Mouse (Mus musculus) B cell, adult 2 months (primary cell): ENCODE measurements around the gene Tmem130.

Experiments
- DNase-seq, 2 experiments: peaks; one replicate each; pipeline ENCODE4 v3.0.0; 2022

Gene Tmem130

DNA sequence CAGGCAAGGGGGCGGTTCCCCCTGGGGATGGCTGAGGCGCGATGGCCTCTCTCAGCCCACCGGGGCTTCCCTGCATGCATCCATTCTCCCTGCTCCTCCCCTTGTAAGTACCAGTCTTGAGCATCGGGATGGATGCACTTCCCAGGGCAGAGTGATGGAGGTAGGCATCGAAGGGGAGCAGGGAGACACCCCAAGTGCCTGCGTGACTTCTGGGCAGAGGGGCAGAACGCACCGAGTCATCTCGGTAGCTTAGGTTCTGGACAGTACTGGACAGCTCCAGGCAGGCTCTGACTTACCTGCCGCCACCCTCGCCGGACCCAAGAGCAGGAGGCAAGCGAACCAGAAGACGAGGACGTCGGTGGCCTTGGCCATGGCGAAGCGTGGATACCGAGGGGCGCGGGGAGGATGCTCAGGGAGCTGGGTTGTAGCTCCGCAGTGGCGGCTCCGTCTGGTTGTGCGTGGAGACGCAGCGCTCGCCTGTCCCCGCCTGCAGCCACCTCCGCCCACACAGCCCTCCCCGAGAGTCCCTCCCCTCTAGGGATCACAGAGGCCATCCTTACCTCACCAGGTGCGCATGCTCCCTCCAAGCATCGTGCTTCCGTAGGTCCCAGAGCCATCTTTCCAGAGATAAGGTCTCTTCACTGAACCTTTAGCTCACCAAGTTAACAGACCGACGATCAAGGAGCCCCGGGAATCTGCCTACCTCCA, at the start of gene Tmem130:
Tmem130 (minus strand) TSS at position 658 of the 708 bp plus-strand sequence.
- DNase-seq: peak; percentile 17 to 21

DNA sequence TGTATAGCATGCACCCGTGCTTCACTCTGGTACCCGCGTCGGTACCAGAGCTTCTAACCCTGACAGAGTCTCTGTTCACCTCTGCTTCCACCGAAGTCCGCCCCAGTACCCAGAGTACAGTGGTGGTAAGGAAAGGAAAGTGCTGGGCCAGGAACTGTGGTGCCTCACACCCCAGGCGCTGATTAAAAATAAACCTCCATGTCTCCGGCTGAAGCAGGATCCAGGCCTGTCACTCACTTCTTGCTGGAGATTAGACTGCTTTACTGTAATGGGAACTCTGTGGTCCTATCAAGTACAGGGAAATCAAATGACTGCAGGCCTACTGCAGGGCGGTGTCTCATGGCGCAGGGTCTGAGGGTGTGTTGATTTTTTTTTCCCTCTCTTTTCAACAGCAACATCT, 45.3 kb upstream of the Tmem130 start:
- DNase-seq: no peak

DNA sequence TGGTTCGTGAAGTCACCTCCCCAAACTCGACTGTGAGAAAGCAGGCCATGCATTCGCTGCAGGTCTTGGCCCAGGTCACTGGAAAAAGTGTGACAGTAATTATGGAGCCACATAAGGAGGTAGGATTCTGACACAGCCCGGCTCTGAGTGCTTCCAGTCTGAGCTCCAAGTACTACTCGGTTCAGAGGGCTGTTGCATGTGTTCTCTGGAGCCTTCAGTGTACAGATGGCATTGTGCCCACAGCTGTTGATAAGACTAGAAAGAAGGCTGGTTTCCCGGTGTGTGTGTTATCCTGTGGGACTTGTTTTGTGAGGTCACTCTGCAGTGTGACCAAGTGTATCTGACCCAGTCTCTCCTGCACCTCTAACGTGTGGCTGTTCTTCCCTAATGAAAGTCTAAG, 42.6 kb upstream of the Tmem130 start:
- no peak for DNase-seq

DNA sequence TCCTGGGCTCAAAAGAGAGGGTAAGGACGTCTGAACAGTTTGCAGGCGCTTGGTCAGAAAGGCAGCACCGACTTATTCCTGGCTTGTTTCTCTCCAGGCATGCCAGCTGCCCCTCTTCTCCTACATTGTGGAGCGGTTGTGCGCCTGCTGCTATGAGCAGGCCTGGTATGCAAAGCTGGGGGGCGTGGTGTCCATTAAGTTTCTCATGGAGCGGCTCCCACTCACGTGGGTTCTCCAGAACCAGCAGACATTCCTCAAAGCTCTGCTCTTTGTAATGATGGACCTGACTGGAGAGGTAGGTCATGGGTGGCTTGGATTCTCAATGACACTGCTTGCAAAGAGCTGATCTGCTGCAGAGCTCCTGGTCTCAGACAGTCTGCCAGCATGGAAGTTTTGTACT, 41.4 kb upstream of the Tmem130 start:
- DNase-seq: no peak

DNA sequence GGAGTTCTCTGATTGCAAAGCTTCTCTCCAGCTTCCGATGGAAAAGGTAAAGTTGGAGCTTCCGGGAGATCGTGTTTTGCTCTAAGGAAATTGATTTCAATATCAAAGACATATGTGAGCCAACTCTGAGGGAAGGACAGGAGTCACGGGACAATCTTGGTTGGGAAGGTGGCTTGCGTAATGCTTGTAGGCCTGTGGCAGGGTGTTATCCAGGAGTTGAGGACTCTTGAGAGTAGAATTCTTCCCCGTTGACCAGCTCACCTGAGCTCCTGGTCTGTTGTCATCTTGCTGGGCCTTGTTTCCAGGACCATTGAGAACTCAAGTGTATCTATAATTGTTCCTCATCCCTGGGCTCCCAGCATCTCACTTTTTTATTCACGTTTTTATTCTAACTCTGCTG, 35.5 kb upstream of the Tmem130 start:
- DNase-seq: no peak

DNA sequence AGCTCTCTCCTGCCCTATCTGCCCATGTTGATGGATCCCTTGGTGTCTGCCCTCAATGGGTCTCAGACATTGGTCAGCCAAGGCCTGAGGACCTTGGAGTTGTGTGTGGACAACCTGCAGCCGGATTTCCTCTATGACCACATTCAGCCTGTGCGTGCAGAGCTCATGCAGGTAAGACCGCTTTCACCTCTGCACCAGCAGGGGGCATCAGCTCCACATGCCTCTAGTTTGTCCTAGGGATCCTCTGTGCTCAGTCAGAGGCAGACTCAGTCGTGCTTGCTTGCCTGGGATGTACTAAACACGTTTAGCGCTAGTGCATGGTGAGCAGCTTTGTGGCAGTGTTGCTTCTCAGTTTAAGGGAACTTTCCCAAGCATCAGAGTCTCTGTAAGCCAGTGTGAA, 33.1 kb upstream of the Tmem130 start:
- peak; percentile 18 to 24 for DNase-seq

DNA sequence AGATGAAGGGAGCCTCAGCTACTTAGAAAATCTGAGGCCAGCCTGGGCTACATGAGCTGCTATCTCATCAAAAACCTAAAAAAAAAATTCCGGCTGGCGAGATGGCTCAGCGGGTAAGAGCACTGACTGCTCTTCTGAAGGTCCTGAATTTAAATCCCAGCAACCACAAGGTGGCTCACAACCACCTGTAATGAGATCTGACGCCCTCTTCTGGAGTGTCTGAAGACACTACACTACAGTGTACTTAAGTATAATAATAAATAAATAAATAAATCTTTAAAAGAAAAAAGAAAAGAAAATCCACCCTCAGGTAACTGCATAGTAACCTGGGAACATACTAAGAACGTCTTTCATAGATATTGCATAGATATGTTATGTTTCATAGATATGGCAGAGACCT, 31.8 kb upstream of the Tmem130 start:
- DNase-seq: no peak

DNA sequence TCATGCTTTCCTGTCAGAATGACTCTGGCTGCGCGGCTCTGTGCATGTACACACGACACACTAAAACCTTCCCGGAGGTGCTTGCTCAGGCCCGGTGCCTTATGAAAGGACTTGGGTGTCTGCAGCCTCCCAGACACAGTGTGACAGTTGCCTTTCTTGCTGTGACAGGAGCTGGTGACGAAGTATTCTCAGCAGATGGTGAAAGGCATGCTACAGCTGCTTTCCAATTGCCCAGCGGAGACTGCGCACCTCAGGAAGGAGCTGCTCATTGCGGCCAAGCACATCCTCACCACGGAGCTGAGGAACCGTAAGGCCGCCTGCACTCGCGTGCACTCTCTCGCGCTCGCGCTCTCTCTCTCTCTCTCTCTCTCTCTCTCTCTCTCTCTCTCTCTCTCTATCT, 24.8 kb upstream of the Tmem130 start:
- no peak for DNase-seq

DNA sequence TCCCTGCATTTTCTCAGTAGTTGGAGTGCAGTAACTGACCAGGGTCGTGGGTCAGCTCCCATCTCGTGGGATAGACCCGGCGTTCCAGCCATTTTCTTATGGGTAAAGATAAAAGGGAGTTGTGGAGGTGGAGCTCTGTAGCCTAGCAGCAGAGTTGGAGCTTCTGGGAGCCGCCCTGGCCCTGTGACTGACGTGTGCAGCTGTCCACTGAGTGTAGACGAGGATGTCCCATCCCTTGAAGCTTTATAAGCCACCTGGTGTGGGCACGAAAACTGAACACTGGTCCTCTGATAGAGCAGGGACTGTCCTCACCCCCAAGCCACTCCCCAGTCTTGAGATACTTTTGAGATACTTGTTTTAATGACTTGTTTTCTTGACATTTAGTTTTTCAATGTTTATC, 19.0 kb upstream of the Tmem130 start:
- no peak for DNase-seq

DNA sequence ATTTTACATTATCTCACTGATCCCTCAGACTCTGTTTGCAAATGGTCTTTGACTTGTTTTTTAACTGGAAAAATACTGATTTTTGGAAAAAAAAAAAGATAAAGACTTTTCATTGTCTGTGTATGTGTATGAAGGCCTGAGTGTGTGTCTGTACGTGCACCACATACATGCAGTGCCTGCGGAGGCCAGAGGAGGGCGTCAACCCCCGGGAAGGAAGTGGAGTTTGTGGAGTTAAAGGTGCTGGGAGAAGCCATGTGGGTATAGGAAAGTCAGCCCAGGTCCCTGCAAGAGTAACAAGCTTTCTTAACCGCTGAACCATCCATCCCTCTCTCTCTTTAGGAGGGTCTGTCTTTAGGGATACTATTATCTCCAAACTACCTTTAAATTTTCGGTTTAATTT, 11.6 kb upstream of the Tmem130 start:
- DNase-seq: no peak

DNA sequence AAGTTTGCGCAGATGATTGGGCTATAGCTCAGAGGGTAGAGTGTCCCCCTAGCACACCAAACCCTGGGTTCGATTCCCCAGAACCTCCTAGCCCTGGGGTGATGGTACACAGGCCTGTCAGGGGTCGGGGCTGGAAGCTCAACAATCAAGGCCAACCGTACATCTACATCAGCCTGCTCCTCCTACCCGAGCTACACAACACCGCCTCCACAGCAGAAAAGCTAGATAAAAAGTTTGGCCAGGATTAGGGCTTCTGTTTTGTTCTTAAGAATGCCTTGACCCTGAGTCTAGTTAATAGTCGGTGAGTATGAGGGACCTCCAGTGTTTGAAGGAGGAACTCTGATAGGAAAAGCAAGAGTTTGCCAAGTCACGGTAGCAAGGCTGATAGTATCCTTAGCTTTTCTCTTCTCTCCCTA, 7.5 kb upstream of the Tmem130 start:
- no peak for DNase-seq

DNA sequence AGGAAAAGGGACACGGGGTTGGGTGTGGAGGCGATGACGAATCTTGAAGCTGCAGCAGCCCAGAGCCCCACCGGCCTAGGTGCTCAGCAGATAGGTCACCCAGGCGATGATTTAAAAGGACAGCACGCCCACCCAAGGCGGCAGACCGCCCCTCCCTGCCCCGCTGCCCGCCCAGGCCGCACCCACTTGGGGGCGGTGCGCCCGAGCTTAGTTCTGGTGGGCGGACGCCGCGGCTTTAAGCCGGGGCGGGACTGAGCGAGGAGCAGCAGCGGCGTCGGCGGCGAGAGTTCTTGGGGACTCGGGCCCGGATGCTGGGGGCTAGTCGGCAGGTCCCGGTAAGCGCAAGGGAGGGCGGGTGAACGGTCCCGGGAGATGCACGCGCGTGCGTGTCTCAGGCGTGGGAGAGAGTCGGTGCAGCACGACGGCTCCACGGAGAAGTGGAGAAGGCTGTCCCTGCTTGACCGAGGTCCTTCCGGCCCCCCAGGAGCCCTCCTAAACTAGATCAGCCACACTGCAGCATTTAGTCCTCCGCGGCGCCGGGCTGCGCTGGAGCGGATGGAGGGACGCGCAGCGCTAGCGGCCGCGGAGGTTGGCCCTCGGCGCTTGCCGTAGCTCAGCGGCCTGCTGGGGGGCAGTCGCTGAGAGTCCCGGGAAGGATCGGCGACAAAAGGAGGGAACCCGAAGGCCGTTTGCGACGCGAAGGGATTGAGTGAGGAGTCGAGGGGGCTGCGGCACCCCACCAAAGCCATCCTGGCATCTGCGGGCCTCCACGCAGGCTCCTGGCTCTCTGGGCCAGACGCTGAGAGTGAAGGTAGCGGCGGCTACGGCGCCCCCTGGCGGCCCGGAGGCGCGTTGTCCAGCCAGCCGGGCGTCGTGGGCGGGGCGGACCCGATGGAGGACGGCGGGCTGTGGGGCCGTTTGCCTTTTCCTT, 6.6 kb upstream of the Tmem130 start:
- peak; percentile 94 to 97 for DNase-seq

DNA sequence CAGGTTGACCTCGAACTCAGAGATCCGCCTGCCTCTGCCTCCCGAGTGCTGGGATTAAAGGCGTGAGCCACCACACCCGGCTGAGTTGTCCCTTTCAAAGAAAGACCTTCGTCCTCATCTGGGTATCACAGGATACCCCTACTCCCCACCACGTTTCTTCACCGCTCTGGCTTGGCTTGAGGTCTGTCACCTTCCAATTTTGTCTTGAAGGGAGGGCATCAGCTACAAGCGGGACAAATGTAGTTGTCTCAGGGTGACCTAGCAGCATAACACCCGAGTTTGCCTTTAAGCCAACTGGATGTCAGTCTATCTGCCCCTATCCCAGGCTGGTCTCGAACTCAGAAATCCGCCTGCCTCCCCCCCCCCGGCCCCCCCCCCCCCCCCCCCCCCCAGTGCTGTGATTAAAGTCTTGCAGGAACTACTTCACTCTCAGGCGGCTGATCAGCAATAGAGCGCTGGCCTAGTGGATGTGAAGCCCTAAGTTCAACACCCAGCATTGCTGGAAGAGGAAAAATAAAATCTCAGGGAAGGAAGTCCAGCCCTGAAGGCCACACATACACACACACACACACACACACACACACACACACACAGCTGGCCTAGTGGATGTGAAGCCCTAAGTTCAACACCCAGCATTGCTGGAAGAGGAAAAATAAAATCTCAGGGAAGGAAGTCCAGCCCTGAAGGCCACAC, 5.6 kb upstream of the Tmem130 start, which contains the start of gene Trrap:
Trrap (plus strand) TSS at position 627 of the 693 bp plus-strand sequence.
- DNase-seq: peak in 1 of 2 experiments; percentile 13

DNA sequence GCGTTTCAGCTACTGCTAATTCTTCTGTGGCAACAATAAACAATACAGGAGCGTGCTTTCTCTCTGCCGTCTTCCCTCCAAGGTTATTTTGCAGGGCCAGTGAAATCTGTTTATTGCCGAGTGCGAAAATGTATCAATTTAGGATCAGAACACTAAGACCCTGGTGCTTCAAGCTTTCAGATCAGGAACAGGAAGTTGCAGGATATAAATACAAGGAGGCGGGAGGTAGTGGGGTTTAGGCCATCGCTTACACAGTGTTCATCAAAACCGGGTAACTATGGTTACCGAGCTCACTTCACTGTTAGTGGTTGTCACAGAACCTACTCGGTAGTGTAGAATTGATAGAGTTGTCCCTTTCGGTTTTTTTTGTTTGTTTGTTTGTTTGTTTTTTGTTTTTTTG, 5.0 kb upstream of the Tmem130 start:
- DNase-seq: no peak

DNA sequence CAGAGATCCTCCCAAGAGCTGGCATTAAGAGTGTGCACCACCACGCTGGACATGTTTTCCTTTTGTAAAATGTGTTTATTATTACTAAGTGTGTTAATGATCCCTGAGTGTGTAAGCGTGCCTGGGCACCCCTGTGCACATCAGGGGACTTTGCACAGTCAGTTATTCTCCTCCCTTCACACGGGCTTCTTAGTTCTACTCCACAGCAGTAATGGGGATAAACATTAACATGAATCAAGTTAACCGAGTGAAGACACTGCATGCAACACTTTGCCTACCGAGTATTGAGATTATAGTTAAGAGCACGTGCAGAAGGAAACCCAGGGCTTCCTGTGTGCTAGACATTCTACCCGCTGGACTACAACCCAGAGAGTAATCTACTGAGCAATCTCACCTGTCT, 4.4 kb upstream of the Tmem130 start:
- DNase-seq: no peak

DNA sequence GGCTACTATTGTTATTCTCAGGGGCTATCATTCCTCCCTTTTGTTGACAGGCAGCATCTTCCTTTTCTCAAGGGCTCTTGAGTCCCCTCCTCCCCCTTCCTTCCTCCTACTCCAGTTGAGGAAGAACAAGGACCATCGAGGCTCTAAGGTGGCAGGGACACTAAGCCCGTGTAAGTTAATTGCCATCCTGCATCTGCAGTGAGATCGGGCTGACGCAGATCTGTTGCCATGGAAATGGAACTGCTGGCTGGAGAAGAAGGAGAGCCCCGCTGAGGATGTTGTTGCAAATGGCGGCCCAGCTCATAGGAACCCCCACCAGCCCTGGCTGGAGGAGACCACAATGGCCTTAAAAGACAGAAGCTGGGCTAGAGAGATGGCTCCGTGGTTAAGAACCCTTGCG, 3.2 kb downstream of the Tmem130 start:
- DNase-seq: no peak

DNA sequence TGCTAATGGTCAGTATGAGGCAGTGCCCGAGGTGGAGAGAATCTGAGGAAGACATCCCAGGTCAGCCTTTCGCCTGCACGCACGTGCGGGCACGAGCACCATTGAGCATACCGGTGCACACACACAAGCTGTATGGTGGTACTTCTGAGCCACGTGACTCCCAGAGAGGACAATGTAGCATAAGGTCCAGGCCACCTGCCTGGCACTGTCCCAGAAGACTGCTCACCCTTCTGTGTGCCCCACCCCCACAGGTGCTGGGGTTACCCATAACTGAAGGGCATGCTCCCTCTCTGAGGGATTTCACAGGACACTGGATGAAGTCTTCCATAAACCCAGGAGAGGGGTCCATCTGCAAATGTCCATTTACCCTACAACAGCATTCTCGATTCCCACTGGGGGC, 4.2 kb downstream of the Tmem130 start:
- DNase-seq: no peak

DNA sequence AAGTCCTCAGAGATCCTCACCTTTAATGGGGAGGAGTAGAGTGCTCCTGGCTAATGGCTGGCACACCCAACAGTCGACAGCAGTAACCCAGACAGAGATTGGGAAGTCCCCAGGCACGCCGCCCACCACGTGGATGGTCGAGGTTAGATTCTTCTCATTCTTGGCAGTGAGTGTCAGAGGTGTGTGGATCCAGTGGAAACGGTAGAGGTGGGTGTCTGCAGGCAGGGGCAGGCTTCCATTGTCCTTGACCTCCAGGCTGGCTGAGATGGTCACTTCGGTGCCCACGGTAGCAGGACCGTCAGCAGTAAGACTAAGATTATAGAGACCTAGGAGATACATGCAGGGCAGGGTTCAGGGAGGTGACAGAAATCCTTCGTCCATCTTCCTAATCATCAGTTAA, 6.4 kb downstream of the Tmem130 start:
- no peak for DNase-seq

DNA sequence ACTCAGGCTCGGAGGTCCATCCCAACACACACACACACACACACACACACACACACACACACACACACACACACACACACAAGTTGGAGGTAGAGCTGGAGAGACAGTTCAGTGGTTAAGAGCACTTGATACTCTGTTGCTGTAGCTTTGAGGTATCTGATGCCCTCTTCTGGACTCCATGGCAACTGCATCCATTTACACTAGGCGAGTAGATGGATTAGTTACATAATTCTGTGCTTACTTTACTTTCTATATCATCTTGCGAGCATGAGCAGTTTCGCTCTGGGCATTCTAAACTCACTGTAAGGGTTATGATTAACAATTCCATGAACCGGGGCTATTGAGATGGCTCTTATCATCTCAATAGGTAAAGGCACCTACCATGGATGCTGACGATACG, 8.6 kb downstream of the Tmem130 start:
- peak; percentile 55 to 68 for DNase-seq

DNA sequence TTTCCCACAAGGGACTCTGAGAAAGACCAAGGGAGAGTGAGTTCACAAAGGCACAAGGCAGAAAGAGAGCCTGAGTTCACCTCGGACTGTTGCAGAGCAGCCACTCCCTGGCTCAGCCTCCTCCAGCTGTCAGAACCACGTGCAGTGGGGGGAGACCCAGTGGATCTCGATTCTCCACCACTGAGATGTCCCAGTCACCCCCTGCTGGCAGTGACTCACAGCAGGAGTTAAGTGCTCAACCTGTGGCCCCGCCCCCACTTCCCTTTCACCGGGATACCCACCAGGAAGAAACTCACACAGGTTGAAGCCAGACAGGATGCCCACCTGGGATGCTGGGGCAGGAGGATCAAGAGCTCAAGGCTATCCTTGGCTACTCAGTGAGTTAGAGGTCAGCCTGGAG, 9.2 kb downstream of the Tmem130 start:
- DNase-seq: peak; percentile 42 to 46

DNA sequence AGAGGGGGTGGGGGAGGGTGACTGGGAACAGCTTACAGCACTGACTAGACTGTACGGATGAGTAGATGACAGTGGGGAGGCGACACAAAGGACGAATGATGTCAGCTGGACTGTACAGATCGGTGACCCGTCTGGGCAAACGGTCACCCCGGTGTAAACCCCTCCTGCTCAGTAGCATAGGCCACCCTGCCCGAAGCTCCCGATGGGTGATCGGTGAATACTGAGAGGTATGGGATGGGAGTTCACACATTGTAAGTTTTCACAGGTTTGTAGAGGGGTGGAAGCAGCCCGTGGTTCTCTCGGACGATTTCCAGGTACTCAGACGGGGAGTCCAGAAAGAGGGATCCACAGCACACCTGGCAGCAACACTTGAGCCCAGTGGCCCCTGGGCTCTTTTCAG, 24.5 kb downstream of the Tmem130 start:
- no peak for DNase-seq

DNA sequence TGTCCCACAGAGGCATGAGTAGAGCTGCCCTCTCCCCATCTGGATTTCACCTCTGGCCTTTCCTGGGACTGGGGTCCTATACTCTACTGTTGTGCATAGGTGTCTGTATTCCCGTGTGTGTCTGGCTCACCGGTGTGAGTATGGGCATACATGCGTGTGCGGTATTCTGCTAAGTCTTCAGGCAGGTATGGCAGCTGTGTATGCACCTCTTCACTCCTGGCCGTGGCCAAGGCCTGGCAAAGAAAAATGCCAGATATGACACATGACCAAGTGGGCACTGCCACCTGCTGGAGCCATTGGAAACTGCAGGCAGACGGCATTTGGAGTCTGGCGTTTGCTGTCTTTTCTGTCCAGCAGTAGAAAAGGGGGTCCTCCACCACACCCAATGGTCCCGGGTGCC, 26.7 kb downstream of the Tmem130 start:
- DNase-seq: peak; percentile 78

DNA sequence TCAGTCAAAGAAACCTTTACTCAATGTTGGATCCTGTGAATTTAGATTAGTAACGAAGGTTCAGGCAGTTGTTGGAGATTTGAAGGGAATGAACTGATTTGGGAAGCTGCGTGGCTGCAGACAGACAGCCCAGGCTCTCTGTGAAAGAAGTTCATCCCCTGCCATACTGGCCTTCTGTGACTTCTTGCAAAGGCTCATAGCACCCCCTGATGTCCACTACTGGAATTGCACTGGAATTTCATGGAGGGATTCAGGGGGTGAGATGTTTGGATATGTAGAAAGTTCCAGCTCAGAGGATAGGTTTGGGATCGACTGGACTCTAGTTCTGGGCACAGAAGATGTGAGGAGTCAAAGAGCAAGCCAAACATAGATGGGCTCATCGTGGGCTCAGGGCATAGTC, 27.7 kb downstream of the Tmem130 start:
- DNase-seq: peak; percentile 61 to 64

DNA sequence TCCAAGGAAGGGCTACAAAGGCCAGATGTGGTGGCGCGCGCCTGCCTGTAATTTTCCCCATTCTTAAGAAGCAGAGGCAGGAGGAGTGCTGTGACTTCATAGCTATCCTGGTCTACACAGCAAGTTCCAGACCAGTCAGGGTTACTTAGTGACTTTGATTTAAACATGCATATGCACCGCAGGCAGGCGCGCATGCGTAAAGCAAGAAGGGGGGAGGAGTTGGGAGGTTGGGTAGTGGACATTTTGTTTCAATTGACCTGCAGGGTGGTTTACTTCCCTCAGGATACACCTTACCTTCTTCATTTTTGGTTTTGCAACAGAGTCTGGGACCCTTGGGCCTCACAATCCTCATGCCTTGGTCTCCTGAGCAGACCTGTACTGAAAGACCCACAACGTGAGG, 32.4 kb downstream of the Tmem130 start:
- DNase-seq: no peak
